9 mouse cellular contexts compared by ENCODE assay signal in genomic region chr15:11737436-11738000, GRCm38 (mm10).
"Had no signal": no experiment of that assay in that cellular context is flagged by ENCODE, and none has a peak within 500 bp of the region (broad histone marks: within the 10 kb centered on the region; RNA-seq: fewer than 3 reads in every experiment).

No protein-coding gene starts in this region.

- H3K4me3 ChIP-seq: limb, embryonic 13.5 days; liver, embryonic 15.5 days; midbrain, embryonic 13.5 days; stomach, embryonic 15.5 days had no signal

- H3K27ac ChIP-seq: limb, embryonic 13.5 days; liver, embryonic 15.5 days; midbrain, embryonic 13.5 days; stomach, embryonic 15.5 days had no signal

- H3K4me1 ChIP-seq: liver, embryonic 15.5 days had no signal

- ATAC-seq: intestine, postnatal 0 days; midbrain, embryonic 13.5 days had no signal

- H3K27me3 ChIP-seq: liver, embryonic 15.5 days; midbrain, embryonic 13.5 days; stomach, embryonic 15.5 days had no signal

- H3K9me3 ChIP-seq: limb, embryonic 13.5 days; liver, embryonic 15.5 days; midbrain, embryonic 13.5 days; stomach, embryonic 15.5 days had no signal

- H3K9ac ChIP-seq: limb, embryonic 13.5 days; liver, embryonic 15.5 days; midbrain, embryonic 13.5 days; stomach, embryonic 15.5 days had no signal

- H3K36me3 ChIP-seq: limb, embryonic 13.5 days; liver, embryonic 15.5 days; midbrain, embryonic 13.5 days; stomach, embryonic 15.5 days had no signal

- H3K4me2 ChIP-seq: limb, embryonic 13.5 days; liver, embryonic 11.5 days; liver, embryonic 15.5 days; midbrain, embryonic 13.5 days; stomach, embryonic 15.5 days had no signal

- DNase-seq: right cerebral cortex, postnatal 14 days; thymus, adult 2 months; thymus, postnatal 25 days had no signal
